Mouse (Mus musculus) C2C12 (cell line): ENCODE data around the gene Ogg1. TPM values are rescaled to one million over a fixed set of nuclear protein-coding genes. Genes with fewer than 3 reads are reported as not detected.
A peak's percentile ranks its signal among the peaks of the same experiment; 100 is the strongest.

Experiments used
- H3K27me3 ChIP-seq: one replicate; pipeline ENCODE4 v1.6.1; 2011; ENCODE audit not compliant: control insufficient read depth, insufficient read depth, insufficient read length
- H3K36me3 ChIP-seq: one replicate; pipeline ENCODE4 v1.6.1; 2011; ENCODE audit not compliant: control insufficient read depth, insufficient read depth
- H3K4me3 ChIP-seq: one replicate; pipeline ENCODE4 v1.5.1; 2011; ENCODE audit warnings: mild to moderate bottlenecking, control low read depth; ENCODE audit not compliant: poor library complexity, insufficient read depth, severe bottlenecking
- H3K79me2 ChIP-seq: one replicate; pipeline ENCODE4 v1.6.1; 2011; ENCODE audit not compliant: control insufficient read depth, insufficient read depth
- H3K79me3 ChIP-seq: one replicate; pipeline ENCODE4 v1.6.1; 2011; ENCODE audit warnings: low read depth, control low read depth
- H3ac ChIP-seq: one replicate; pipeline ENCODE3; 2011; ENCODE audit warnings: low read depth; ENCODE audit not compliant: control insufficient read depth, insufficient read length
- CEBPB ChIP-seq: IDR thresholded peaks from one replicate; pipeline ENCODE4 v1.6.1; 2011; ENCODE audit warnings: low read depth, mild to moderate bottlenecking, control low read depth, moderate library complexity
- CTCF ChIP-seq: IDR thresholded peaks from one replicate; pipeline ENCODE4 v1.5.1; 2011; ENCODE audit not compliant: control insufficient read depth, insufficient read depth, insufficient read length
- FOSL1 ChIP-seq: IDR thresholded peaks from one replicate; pipeline ENCODE4 v1.8.0; 2011; ENCODE audit warnings: mild to moderate bottlenecking, low read length; ENCODE audit not compliant: poor library complexity, insufficient read depth, severe bottlenecking
- MAX ChIP-seq: IDR thresholded peaks from one replicate; pipeline ENCODE4 v1.6.1; 2011; ENCODE audit warnings: mild to moderate bottlenecking, control low read depth
- MYOD1 ChIP-seq: IDR thresholded peaks from one replicate; pipeline ENCODE4 v1.6.1; 2011; ENCODE audit warnings: low read depth; ENCODE audit not compliant: control insufficient read depth, insufficient read length
- MYOG ChIP-seq: IDR thresholded peaks from one replicate; pipeline ENCODE4 v1.6.1; 2011; ENCODE audit not compliant: control insufficient read depth, insufficient read length; ENCODE audit errors: extremely low read depth
- USF1 ChIP-seq: IDR thresholded peaks from one replicate; pipeline ENCODE4 v1.6.1; 2011; ENCODE audit warnings: low read depth, mild to moderate bottlenecking, control low read depth, moderate library complexity
- long read RNA-seq, 2 experiments: library from polyadenylated mRNA; unstranded; transcript quantifications; one replicate each; pipeline ENCODE4 v2.0.0; 2019 to 2020
- polyA plus RNA-seq: library from polyadenylated mRNA; unstranded; fragments of >200 nt; fragmentation: generic; extraction: Trizol; gene quantifications from one replicate; pipeline ENCODE4 v1.2.1, GENCODE M21; 2012; ENCODE audit warnings: missing spikeins

Gene Ogg1
- polyA plus RNA-seq = 18.5 TPM
- long read RNA-seq, experiment 1, partial matches to known transcripts = 0 of 3 reads
- long read RNA-seq, experiment 1, other reads (novel, unspliced or antisense) = 1 of 3 reads
- long read RNA-seq, experiment 2, transcript Ogg1-201 (7 exons, 1,549 nt) = major isoform, 8 of 13 reads
- long read RNA-seq, experiment 2, partial matches to known transcripts = 0 of 13 reads
- long read RNA-seq, experiment 2, other reads (novel, unspliced or antisense) = 2 of 13 reads

DNA sequence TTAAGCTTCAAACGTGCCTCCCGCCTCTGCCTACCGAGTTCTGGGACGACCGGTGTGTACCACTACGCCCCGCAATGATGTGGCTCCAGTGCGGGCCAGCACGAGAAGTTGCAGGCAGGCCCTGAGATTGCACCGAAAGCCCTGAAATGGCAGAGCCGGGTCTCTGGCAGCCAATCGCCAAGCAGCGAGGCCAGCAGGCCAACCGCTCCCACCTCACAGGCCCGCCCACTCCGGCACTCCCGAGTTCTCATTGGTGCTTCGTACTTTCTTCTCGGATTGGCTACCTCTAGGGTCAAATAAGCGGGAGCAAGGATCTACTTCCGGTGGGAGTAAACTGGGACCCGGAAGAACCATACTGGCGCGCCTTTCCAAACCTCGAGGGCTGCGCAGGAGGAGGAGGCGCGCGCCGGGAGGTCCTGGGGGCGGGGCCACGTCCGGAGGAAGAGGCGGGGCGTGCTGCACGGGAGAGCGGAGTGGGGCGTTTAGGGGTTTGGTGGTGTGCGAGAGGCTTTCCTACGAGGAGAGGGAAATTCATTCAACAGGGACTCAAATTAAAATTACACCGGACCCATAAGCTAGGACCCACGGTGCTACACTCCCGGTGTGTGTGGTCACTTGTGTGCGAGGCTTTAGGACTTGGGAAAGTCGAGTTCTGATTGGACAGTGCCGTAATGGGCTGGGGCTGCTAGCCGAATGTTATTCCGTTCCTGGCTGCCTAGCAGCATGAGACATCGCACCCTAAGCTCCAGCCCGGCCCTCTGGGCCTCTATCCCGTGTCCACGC is at the start of gene Ogg1:
Gene Ogg1, plus strand, starts transcription at position 440 of the 783 bp plus-strand sequence.
- H3K4me3 ChIP-seq = peak within 1 kb of the TSS; percentile 54
- peaks cover 70% of the 10 kb centered on the region for H3K36me3 ChIP-seq
- H3ac ChIP-seq = peak within 1 kb of the TSS; percentile 79
- TF ChIP-seq CEBPB (no peak), MYOD1 (no peak), MYOG (no peak), USF1 (no peak), CTCF (no peak), FOSL1 (no peak)
- H3K27me3 ChIP-seq = no peaks in the 10 kb centered on the region
- H3K79me3 ChIP-seq = peaks cover 7% of the 10 kb centered on the region
- H3K79me2 ChIP-seq = peaks cover 13% of the 10 kb centered on the region

DNA sequence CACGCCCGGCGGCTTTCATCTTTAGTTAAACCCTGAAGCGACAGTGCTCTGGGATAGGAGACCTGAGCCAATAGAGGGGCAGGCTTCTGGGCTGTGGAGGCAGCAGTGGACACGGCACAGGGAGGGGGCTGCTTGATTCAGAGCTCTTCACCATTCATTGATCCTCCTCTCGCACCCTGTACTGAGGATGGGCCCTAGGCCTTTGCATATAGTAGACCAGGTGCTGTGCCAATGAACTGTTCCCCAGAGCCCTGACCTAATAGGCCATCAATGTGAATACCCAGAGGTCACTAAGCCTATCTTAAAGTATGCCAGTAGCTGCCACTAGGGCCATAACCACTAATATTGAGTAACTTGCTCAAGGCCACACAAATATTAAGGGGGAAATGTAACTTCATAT is 45.1 kb upstream of the Ogg1 start:
- H3K36me3 ChIP-seq = no peaks in the 10 kb centered on the region
- H3ac ChIP-seq = no peak overlapping the region
- H3K27me3 ChIP-seq = peaks cover 27% of the 10 kb centered on the region
- H3K4me3 ChIP-seq = no peak overlapping the region
- H3K79me3 ChIP-seq = no peaks in the 10 kb centered on the region
- no peak for TF ChIP-seq MYOD1
- H3K79me2 ChIP-seq = no peaks in the 10 kb centered on the region

DNA sequence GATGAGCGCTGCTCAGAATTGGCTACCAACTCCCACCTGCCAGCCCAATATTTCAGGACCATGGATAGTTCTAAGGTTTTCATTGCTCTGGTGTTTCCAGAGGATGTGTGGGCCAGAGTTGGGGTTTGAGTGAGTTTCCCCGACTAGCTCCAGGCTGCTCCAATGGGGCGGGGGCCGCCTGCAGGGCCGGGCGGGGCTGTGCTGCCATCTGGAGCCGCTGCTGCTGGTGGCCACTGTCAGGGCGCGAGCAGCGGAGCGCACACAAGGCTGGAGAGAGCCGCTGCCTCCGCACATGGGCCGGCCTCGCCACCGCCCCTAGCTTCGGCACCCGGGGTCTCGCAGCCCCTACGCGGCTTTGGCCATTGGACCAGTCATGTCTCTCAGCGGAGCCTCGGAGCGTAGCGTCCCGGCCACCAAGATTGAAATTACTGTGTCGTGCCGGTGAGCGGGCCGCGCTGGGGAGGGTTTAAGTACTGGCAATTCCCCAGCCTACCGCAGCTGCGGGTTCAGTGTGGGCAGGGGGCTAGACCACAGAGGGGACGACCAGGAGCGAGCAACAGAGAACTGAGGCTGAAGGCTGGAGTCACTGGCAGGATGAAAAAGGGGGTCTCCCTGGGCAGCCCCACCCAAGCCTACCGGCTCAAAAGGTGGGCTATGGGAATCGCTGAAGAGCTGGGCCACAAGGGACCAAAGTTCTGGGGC is 44.5 kb upstream of the Ogg1 start, which contains the start of gene Cpne9:
Gene Cpne9, plus strand, starts transcription at position 207 of the 702 bp plus-strand sequence.
- Histone ChIP-seq H3K27me3 (peaks cover 29% of the 10 kb centered on the region), H3K36me3 (no peaks in the 10 kb centered on the region), H3K4me3 (no peak within 1 kb of the TSS), H3ac (no peak within 1 kb of the TSS), H3K79me2 (no peaks in the 10 kb centered on the region), H3K79me3 (no peaks in the 10 kb centered on the region)
- TF ChIP-seq CEBPB = no peak
- TF ChIP-seq MYOG = no peak
- no peak for TF ChIP-seq MYOD1
- no peak for TF ChIP-seq CTCF
- no peak for TF ChIP-seq USF1
- no peak for TF ChIP-seq MAX
- no peak for TF ChIP-seq FOSL1

DNA sequence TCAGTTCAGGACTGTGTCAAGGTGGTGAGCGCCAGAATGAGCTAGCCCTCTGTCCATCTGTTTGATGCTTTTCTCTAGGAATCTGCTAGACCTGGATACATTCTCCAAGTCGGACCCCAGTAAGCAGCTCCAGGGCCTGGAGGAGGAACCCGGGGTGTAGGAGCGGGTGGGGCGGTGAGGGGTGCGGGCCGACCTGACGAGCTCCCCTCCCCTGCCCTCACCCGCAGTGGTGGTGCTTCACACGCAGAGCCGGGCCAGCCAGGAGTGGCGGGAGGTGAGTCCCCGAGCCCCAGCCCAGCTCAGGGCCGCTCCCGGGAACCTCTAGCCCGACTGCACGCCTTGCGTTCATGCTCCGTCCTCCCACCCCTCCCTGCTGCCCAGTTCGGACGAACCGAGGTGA is 43.8 kb upstream of the Ogg1 start:
- H3K27me3 ChIP-seq = peaks cover 33% of the 10 kb centered on the region
- H3K4me3 ChIP-seq = no peak overlapping the region
- TF ChIP-seq CEBPB (no peak), MAX (no peak), FOSL1 (no peak)
- H3K36me3 ChIP-seq = no peaks in the 10 kb centered on the region
- no peak overlapping the region for H3ac ChIP-seq
- H3K79me2 ChIP-seq = no peaks in the 10 kb centered on the region
- no peaks in the 10 kb centered on the region for H3K79me3 ChIP-seq

DNA sequence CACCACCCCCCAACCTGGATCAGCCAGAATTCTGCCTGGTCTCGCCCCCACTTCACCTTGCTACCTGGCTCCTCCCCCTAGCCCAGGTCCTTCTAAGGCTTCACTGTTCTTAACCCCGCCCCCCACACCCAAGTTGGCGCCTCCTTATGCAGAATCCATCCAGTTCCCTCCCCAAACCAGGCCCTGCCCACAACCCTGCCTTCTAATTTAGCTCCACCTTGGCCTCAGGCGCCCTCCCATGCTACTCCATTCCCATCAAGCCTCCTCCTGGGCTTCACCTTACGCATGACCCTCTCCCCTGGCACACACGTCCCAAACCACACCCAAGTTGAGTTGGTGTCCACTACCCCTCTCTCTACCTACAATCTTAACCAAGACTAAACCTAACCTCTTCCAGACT is 43.3 kb upstream of the Ogg1 start:
- TF ChIP-seq FOSL1 (no peak), MAX (no peak), MYOD1 (no peak), CTCF (no peak), CEBPB (no peak), USF1 (no peak), MYOG (no peak)
- no peak overlapping the region for H3K4me3 ChIP-seq
- H3K27me3 ChIP-seq = peaks cover 33% of the 10 kb centered on the region
- H3K36me3 ChIP-seq = no peaks in the 10 kb centered on the region
- H3K79me3 ChIP-seq = no peaks in the 10 kb centered on the region
- no peak overlapping the region for H3ac ChIP-seq
- H3K79me2 ChIP-seq = no peaks in the 10 kb centered on the region

DNA sequence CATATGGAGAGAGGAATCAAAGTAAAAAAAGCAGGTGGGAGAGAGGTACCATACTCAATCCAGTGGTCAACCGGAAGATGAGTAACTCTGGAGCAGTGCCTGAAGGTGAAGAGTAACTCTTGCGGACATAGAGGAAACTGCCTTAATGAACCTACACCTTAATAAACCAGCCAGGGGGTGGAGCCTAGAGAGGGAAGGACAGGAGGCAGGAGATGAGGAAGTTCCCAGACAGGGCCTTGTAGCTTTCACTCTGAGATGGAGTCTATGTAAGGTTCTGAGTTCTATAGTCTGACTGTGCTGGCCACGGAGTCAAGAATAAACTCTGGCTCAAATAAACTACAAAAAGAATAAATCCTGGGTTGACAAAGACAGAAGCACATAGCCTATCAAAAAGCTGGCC is 41.8 kb upstream of the Ogg1 start:
- H3K27me3 ChIP-seq = peaks cover 36% of the 10 kb centered on the region
- H3K4me3 ChIP-seq = no peak overlapping the region
- no peaks in the 10 kb centered on the region for H3K36me3 ChIP-seq
- H3ac ChIP-seq = no peak overlapping the region
- H3K79me2 ChIP-seq = no peaks in the 10 kb centered on the region
- TF ChIP-seq CEBPB (no peak), USF1 (no peak), CTCF (no peak), FOSL1 (no peak), MYOD1 (no peak)
- H3K79me3 ChIP-seq = no peaks in the 10 kb centered on the region
